Mouse (Mus musculus): Measurements from ENCODE around the gene Olfr844.

Olfr844 gene

DNA sequence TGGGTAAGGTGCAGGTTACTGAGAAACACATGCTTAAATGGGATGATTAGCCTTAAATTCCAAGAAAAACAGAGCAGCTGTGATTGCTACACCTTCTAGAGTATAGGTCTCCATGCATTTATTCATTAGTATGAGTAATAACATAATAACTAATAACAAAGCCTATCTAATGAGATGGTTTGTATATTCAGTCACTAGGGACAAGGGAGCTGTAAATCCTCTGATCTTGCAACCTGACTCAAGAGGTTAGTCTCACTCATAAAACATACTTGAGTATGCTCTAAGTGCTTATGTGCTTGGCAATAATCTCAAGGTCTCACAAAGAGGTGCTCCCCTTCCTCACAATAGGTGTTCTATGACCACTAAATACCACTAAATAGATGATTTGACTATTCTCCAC, at the start of gene Olfr844:
Olfr844 (plus strand) TSS at position 301 of the 400 bp plus-strand sequence.
- ATAC-seq (ENCODE audit: low TSS enrichment), result no peak

DNA sequence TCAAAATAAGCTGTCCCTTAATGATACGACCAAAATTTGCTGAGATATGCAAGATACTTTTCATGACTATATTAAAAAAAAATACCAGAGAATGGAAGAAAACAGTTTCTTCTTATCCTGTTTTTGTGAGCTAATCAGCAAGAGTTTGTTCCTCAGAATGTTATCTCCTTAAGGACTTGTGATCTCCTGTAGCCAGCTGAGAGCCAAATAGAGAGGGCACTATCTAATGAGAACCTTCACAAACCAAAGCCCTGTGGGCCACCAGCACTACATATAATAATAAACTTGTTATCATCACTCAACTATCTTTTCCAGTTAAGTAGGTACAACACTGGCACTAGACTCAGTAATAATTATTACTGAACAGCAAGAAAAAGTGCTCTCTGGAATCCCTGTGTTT, 20.0 kb downstream of the Olfr844 start, which contains the start of gene Olfr845:
Olfr845 (plus strand) TSS at position 301 of the 400 bp plus-strand sequence.
- ATAC-seq (ENCODE audit: low TSS enrichment), result no peak

DNA sequence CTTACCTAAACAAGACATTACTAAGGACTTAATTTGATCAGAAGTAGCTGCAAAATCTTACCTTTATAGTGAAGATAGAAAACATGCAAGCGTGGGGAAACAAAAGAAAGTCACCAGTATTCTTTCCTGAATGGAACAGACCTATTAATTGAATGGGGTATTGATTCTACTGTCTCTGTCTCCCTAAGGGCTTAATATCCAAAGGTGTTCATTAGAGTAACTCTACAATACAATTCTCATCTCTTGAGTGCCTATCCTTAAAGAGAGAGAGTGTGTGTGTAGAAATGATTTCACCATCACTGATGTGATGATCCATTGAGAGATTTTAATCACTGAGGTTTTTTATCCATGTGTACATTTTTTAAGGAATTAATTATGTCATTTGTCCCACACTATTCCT, 47.8 kb downstream of the Olfr844 start, which contains the start of gene Olfr846:
Olfr846 (minus strand) TSS at position 101 of the 400 bp plus-strand sequence.
- ATAC-seq (ENCODE audit: low TSS enrichment), result no peak
